Mouse (Mus musculus): ENCODE measurements around the gene Gpsm2. TPM values are rescaled to one million over a fixed set of nuclear protein-coding genes. Genes with fewer than 3 reads are reported as not detected.

Gpsm2 gene
- polyA plus RNA-seq, 1 experiment, result 30.9 TPM

DNA sequence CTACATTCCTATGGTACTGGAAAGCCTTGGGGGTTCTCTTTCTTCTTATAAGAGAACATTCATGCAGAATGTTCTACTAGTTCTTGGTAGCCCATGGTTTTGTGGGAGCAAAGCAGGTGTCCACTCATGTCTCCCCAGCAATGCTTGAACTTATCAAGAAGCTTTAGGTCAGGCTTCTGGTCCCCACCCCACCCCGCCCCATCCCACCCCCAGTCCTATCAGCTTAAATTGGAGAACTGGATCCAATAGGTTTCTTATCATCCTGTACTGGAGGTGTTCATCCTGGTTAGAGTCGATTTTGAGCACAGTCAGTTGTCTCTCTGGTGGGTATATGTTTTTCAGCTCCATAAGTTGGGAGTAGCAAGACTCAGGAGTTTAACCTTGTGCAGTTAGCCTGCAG is 33.4 kb upstream of the Gpsm2 start:
- H3K9me3 ChIP-seq (replicated peaks; ENCODE audit: control insufficient read depth, insufficient read depth, low read length, poor library complexity, severe bottlenecking), result no peaks in the 10 kb centered on the region
- H3K4me3 ChIP-seq (ENCODE audit: low read depth, low read length), result no peak overlapping the region
- TF ChIP-seq EP300 (IDR thresholded peaks at IDR 0.05; ENCODE audit: insufficient read depth, low read depth, low read length) (no peak), CTCF (IDR thresholded peaks at IDR 0.05; ENCODE audit: low read depth, low read length) (no peak), POLR2A (IDR thresholded peaks at IDR 0.05; ENCODE audit: insufficient read depth, low read length) (no peak)
- H3K9ac ChIP-seq (ENCODE audit: low read depth, poor library complexity, severe bottlenecking), result no peak overlapping the region
- H3K27ac ChIP-seq (ENCODE audit: insufficient read depth, low read length), result no peak overlapping the region
- H3K4me1 ChIP-seq (ENCODE audit: control insufficient read depth, insufficient read depth, low read length), result no peaks in the 10 kb centered on the region
- H3K36me3 ChIP-seq (ENCODE audit: control insufficient read depth, insufficient read depth, low read length, poor library complexity, severe bottlenecking), result no peaks in the 10 kb centered on the region
- no peaks in the 10 kb centered on the region for H3K27me3 ChIP-seq (ENCODE audit: control insufficient read depth, insufficient read depth, low read length, poor library complexity, severe bottlenecking)

DNA sequence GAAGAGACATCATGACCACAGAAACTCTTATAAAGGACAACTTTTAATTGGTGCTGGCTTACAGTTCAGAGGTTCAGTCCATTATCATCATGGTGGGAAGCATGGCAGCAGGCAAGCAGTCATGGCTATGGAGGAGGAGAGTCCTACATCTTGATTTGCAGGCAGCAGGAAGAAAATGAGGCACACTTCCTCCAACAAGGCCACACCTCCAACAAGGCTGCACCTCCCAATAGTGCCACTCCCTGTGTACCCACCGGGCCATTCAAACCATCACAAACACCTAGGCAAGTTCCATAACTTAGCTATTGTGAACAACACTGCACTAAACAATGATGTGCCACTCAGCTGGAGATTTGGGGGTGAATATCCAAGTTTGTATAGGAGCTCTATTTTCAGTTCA is 32.4 kb upstream of the Gpsm2 start:
- H3K9me3 ChIP-seq (replicated peaks; ENCODE audit: control insufficient read depth, insufficient read depth, low read length, poor library complexity, severe bottlenecking), result no peaks in the 10 kb centered on the region
- no peak overlapping the region for H3K9ac ChIP-seq (ENCODE audit: low read depth, poor library complexity, severe bottlenecking)
- TF ChIP-seq CTCF (IDR thresholded peaks at IDR 0.05; ENCODE audit: low read depth, low read length) (no peak), POLR2A (IDR thresholded peaks at IDR 0.05; ENCODE audit: insufficient read depth, low read length) (no peak), EP300 (IDR thresholded peaks at IDR 0.05; ENCODE audit: insufficient read depth, low read depth, low read length) (no peak)
- no peak overlapping the region for H3K27ac ChIP-seq (ENCODE audit: insufficient read depth, low read length)
- no peaks in the 10 kb centered on the region for H3K27me3 ChIP-seq (ENCODE audit: control insufficient read depth, insufficient read depth, low read length, poor library complexity, severe bottlenecking)
- no peaks in the 10 kb centered on the region for H3K36me3 ChIP-seq (ENCODE audit: control insufficient read depth, insufficient read depth, low read length, poor library complexity, severe bottlenecking)
- no peak overlapping the region for H3K4me3 ChIP-seq (ENCODE audit: low read depth, low read length)
- H3K4me1 ChIP-seq (ENCODE audit: control insufficient read depth, insufficient read depth, low read length), result no peaks in the 10 kb centered on the region

GRCm38 (mm10) chr3:108751691-108752090 is 29.6 kb upstream of the Gpsm2 start:
- Histone ChIP-seq H3K27me3 (ENCODE audit: control insufficient read depth, insufficient read depth, low read length, poor library complexity, severe bottlenecking) (no peaks in the 10 kb centered on the region), H3K36me3 (ENCODE audit: control insufficient read depth, insufficient read depth, low read length, poor library complexity, severe bottlenecking) (no peaks in the 10 kb centered on the region), H3K9ac (ENCODE audit: low read depth, poor library complexity, severe bottlenecking) (no peak overlapping the region), H3K27ac (ENCODE audit: insufficient read depth, low read length) (no peak overlapping the region), H3K4me1 (ENCODE audit: control insufficient read depth, insufficient read depth, low read length) (no peaks in the 10 kb centered on the region), H3K4me3 (ENCODE audit: low read depth, low read length) (no peak overlapping the region), H3K9me3 (replicated peaks; ENCODE audit: control insufficient read depth, insufficient read depth, low read length, poor library complexity, severe bottlenecking) (no peaks in the 10 kb centered on the region)
- TF ChIP-seq CTCF (IDR thresholded peaks at IDR 0.05; ENCODE audit: low read depth, low read length), result no peak
- no peak for TF ChIP-seq EP300 (IDR thresholded peaks at IDR 0.05; ENCODE audit: insufficient read depth, low read depth, low read length)
- no peak for TF ChIP-seq POLR2A (IDR thresholded peaks at IDR 0.05; ENCODE audit: insufficient read depth, low read length)

- H3K9me3 ChIP-seq (replicated peaks; ENCODE audit: control insufficient read depth, insufficient read depth, low read length, poor library complexity, severe bottlenecking), result no peaks in the 10 kb centered on the region
- H3K4me1 ChIP-seq (ENCODE audit: control insufficient read depth, insufficient read depth, low read length), result no peaks in the 10 kb centered on the region
- H3K27ac ChIP-seq (ENCODE audit: insufficient read depth, low read length), result no peak overlapping the region
These were observed 29.0 kb upstream of the Gpsm2 start for GRCm38 (mm10) chr3:108751061-108751460.

GRCm38 (mm10) chr3:108744060-108744459 is 22.0 kb upstream of the Gpsm2 start:
- no peaks in the 10 kb centered on the region for H3K27me3 ChIP-seq (ENCODE audit: control insufficient read depth, insufficient read depth, low read length, poor library complexity, severe bottlenecking)
- H3K9me3 ChIP-seq (replicated peaks; ENCODE audit: control insufficient read depth, insufficient read depth, low read length, poor library complexity, severe bottlenecking), result no peaks in the 10 kb centered on the region
- H3K27ac ChIP-seq (ENCODE audit: insufficient read depth, low read length), result no peak overlapping the region
- H3K36me3 ChIP-seq (ENCODE audit: control insufficient read depth, insufficient read depth, low read length, poor library complexity, severe bottlenecking), result no peaks in the 10 kb centered on the region
- H3K9ac ChIP-seq (ENCODE audit: low read depth, poor library complexity, severe bottlenecking), result no peak overlapping the region
- H3K4me1 ChIP-seq (ENCODE audit: control insufficient read depth, insufficient read depth, low read length), result no peaks in the 10 kb centered on the region
- TF ChIP-seq POLR2A (IDR thresholded peaks at IDR 0.05; ENCODE audit: insufficient read depth, low read length) (no peak), EP300 (IDR thresholded peaks at IDR 0.05; ENCODE audit: insufficient read depth, low read depth, low read length) (no peak)
- no peak overlapping the region for H3K4me3 ChIP-seq (ENCODE audit: low read depth, low read length)

More at GRCm38 (mm10) chr3:108751061-108751460, 29.0 kb upstream of the Gpsm2 start:
- TF ChIP-seq EP300 (IDR thresholded peaks at IDR 0.05; ENCODE audit: insufficient read depth, low read depth, low read length) (no peak), POLR2A (IDR thresholded peaks at IDR 0.05; ENCODE audit: insufficient read depth, low read length) (no peak), CTCF (IDR thresholded peaks at IDR 0.05; ENCODE audit: low read depth, low read length) (no peak)
- no peaks in the 10 kb centered on the region for H3K27me3 ChIP-seq (ENCODE audit: control insufficient read depth, insufficient read depth, low read length, poor library complexity, severe bottlenecking)
- no peaks in the 10 kb centered on the region for H3K36me3 ChIP-seq (ENCODE audit: control insufficient read depth, insufficient read depth, low read length, poor library complexity, severe bottlenecking)
- H3K4me3 ChIP-seq (ENCODE audit: low read depth, low read length), result no peak overlapping the region
- no peak overlapping the region for H3K9ac ChIP-seq (ENCODE audit: low read depth, poor library complexity, severe bottlenecking)

GRCm38 (mm10) chr3:108739045-108739708 is 17.1 kb upstream of the Gpsm2 start, which contains the start of gene Aknad1:
TSS of gene Aknad1 (plus strand) at chr3:108739658.
- no peak within 1 kb of the TSS for H3K4me3 ChIP-seq (ENCODE audit: low read depth, low read length)
- TF ChIP-seq EP300 (IDR thresholded peaks at IDR 0.05; ENCODE audit: insufficient read depth, low read depth, low read length) (no peak), POLR2A (IDR thresholded peaks at IDR 0.05; ENCODE audit: insufficient read depth, low read length) (no peak), CTCF (IDR thresholded peaks at IDR 0.05; ENCODE audit: low read depth, low read length) (no peak)
- no peaks in the 10 kb centered on the region for H3K36me3 ChIP-seq (ENCODE audit: control insufficient read depth, insufficient read depth, low read length, poor library complexity, severe bottlenecking)
- no peaks in the 10 kb centered on the region for H3K9me3 ChIP-seq (replicated peaks; ENCODE audit: control insufficient read depth, insufficient read depth, low read length, poor library complexity, severe bottlenecking)
- no peak within 1 kb of the TSS for H3K9ac ChIP-seq (ENCODE audit: low read depth, poor library complexity, severe bottlenecking)
- peaks cover 2% of the 10 kb centered on the region for H3K4me1 ChIP-seq (ENCODE audit: control insufficient read depth, insufficient read depth, low read length)
- no peak within 1 kb of the TSS for H3K27ac ChIP-seq (ENCODE audit: insufficient read depth, low read length)
- H3K27me3 ChIP-seq (ENCODE audit: control insufficient read depth, insufficient read depth, low read length, poor library complexity, severe bottlenecking), result no peaks in the 10 kb centered on the region

All from ES-Bruce4 (cell line).